Mouse (Mus musculus) hindbrain, postnatal 0 days (tissue): ENCODE data around the gene Zfand3. TPM values are rescaled to one million over a fixed set of nuclear protein-coding genes. Genes with fewer than 3 reads are reported as not detected.
A peak's percentile ranks its signal among the peaks of the same experiment; 100 is the strongest.

Source experiments
- ATAC-seq: fragments of 200-750 bp; cut with Nextera tagmentation; 2 replicates; pipeline ENCODE4 v1.8.0; 2017; ENCODE audit warnings: mild to moderate bottlenecking, moderate TSS enrichment, moderate library complexity
- DNase-seq: peaks from one replicate; pipeline ENCODE4 v3.0.0-alpha.2; 2015; ENCODE audit warnings: low spot score
- H3K27ac ChIP-seq: fragments of 300-500 bp; sonication (generic); 2 replicates; pipeline ENCODE4 v1.5.1; 2014; ENCODE audit warnings: mild to moderate bottlenecking
- H3K27me3 ChIP-seq: fragments of 300-500 bp; sonication (generic); 2 replicates; pipeline ENCODE4 v1.6.1; 2014; ENCODE audit warnings: low read length, mixed read lengths; ENCODE audit not compliant: insufficient read depth
- H3K36me3 ChIP-seq: fragments of 300-500 bp; sonication (generic); 2 replicates; pipeline ENCODE4 v1.6.1; 2014; ENCODE audit warnings: low read length, mixed read lengths; ENCODE audit not compliant: insufficient read depth
- H3K4me1 ChIP-seq: fragments of 300-500 bp; sonication (generic); 2 replicates; pipeline ENCODE4 v1.6.1; 2014; ENCODE audit warnings: antibody characterized with exemption, low read length, mixed read lengths; ENCODE audit not compliant: insufficient read depth
- H3K4me2 ChIP-seq: fragments of 300-500 bp; sonication (generic); 2 replicates; pipeline ENCODE4 v1.6.1; 2014; ENCODE audit warnings: low read depth, mild to moderate bottlenecking, low read length, moderate library complexity, mixed read lengths
- H3K4me3 ChIP-seq: fragments of 300-500 bp; sonication (generic); 2 replicates; pipeline ENCODE4 v1.5.1; 2014; ENCODE audit warnings: low read length
- H3K9ac ChIP-seq: fragments of 300-500 bp; sonication (generic); replicated peaks from 2 replicates; pipeline ENCODE4 v1.6.1; 2014; ENCODE audit warnings: mild to moderate bottlenecking, low read length, moderate library complexity, mixed read lengths
- H3K9me3 ChIP-seq: fragments of 300-500 bp; sonication (generic); 2 replicates; pipeline ENCODE4 v1.6.1; 2016; ENCODE audit warnings: low read length, mixed read lengths
- CTCF ChIP-seq: IDR thresholded peaks from 2 replicates; pipeline ENCODE4 v1.5.1; 2016; ENCODE audit warnings: antibody characterized with exemption, control low read depth, low read depth
- WGBS: fragments of 180-500 bp; shearing (Covaris S2); extraction: QIAGEN DNeasy Blood & Tissue Kit; methylation state at CpG from one replicate; pipeline ENCODE4 v1.1.7; 2014; 5-methylcytosine and 5-hydroxymethylcytosine counted together
- polyA plus RNA-seq: library from polyadenylated mRNA; unstranded; fragments of >200 nt; fragmentation: Nextera tagmentation; extraction: Ambion mirVana; gene quantifications from 2 replicates; pipeline ENCODE4 v1.2.1, GENCODE M21; 2015
- total RNA-seq: library from RNA; depleted of rRNA; stranded (reverse); fragments of >200 nt; gene quantifications from 2 replicates; pipeline ENCODE4 v1.2.3, GENCODE M21; 2014

The Zfand3 gene
- total and polyA plus RNA-seq, 2 experiments from 2014 or later: 50.6 to 84.5 TPM

DNA sequence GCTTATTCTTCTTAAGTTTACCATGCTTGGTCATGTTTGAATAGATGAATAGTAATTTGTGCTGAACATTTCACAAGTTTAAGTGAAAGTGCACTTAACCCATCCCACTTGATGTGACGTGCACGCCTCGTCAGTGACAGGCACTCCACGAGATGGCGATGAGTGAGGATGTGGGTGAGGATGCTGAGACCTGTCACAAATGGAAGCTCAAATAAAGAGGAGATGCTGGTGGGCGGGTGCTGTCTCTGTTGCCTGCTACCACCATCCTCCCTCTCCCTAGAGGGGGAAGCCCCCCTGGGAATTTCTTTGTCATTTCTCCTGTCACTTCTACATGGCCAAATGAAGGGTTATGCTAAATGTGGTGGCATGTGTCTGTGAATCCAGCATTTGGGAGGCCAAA, 123.9 kb downstream of the Zfand3 start:
- no peak overlapping the region for H3K4me2 ChIP-seq
- TF ChIP-seq CTCF: no peak
- 70% methylated on average over 6 of the region's 6 CpGs for WGBS
- no peaks in the 10 kb centered on the region for H3K36me3 ChIP-seq
- no peaks in the 10 kb centered on the region for H3K9me3 ChIP-seq
- no peak overlapping the region for H3K4me3 ChIP-seq
- no peak overlapping the region for H3K27ac ChIP-seq
- no peak for ATAC-seq
- H3K4me1 ChIP-seq: peaks cover 11% of the 10 kb centered on the region; the same call in 1 of the 2 replicates
- H3K27me3 ChIP-seq: no peaks in the 10 kb centered on the region
- no peak for DNase-seq
- no peak overlapping the region for H3K9ac ChIP-seq

DNA sequence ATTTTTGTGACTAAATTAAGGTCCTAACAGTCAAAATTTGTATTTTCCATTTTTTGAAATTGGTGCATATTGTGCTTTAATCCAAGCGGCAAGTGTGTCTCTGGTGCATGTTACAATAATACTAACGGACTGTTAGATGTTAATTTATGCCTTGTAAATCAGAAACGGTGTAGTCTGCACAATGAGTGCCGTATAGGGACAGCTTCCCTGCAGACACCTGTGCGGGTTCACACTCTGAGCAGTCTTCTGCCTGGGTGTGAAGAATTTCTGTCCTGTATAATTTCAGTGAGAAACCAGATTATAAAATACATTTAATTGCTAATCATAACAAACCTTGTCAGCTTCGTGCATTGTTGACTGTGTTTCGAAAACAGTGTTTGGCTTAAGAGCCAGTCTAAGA, 124.7 kb downstream of the Zfand3 start:
- H3K36me3 ChIP-seq: no peaks in the 10 kb centered on the region
- H3K9me3 ChIP-seq: no peaks in the 10 kb centered on the region
- no peaks in the 10 kb centered on the region for H3K27me3 ChIP-seq
- TF ChIP-seq CTCF: no peak
- ATAC-seq: no peak
- H3K4me1 ChIP-seq: peaks cover 11% of the 10 kb centered on the region; the same call in 1 of the 2 replicates
- WGBS: 63% methylated on average over 7 of the region's 7 CpGs
- no peak overlapping the region for H3K9ac ChIP-seq
- H3K4me2 ChIP-seq: no peak overlapping the region
- DNase-seq: no peak
- no peak overlapping the region for H3K27ac ChIP-seq
- no peak overlapping the region for H3K4me3 ChIP-seq

DNA sequence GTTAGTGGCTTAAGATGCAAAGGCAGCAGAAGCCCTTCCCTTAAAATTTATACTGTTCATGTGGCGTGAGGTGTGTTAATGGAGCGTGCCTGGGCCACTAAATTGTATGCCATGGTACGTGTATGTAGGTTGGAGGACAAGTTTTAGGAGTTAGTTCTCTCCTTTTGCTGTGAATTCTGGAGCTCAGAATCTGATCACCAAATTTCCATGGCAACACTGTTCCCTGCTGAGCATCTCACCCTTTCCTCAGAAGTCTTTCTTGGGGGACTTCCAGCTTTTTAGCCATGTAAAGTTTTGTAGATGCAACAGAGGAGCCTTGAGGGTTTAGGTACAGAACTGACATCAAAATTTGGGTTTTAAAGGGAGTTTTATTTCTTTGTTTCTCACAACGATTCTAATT, 125.8 kb downstream of the Zfand3 start:
- 74% methylated on average over 4 of the region's 4 CpGs for WGBS
- Histone ChIP-seq H3K4me2 (no peak overlapping the region), H3K36me3 (no peaks in the 10 kb centered on the region), H3K9ac (no peak overlapping the region), H3K4me3 (no peak overlapping the region), H3K27me3 (no peaks in the 10 kb centered on the region), H3K27ac (peak overlapping the region; percentile 0; the same call in 1 of the 2 replicates), H3K9me3 (no peaks in the 10 kb centered on the region), H3K4me1 (peaks cover 11% of the 10 kb centered on the region; the same call in 1 of the 2 replicates)
- no peak for DNase-seq
- ATAC-seq: no peak
- no peak for TF ChIP-seq CTCF

DNA sequence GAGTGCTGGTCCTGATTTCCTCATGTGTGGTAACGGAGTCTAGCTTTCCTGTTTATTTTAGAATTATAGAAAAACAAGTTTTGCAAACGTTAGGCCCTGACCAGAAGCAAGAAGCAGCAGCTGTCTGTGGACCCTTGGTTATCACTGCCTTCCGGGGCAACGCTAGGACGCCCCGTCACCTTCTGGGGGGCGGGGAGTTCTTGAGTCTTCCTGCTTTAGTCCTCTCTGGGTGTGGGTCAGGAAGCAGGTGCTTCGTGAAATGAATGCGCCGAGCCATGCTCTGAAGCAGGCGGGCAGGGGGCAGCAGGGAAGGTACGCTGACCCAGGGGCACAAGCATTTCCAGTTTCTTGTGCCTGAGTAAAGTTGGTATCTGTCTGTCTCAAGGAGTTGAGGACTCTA, 129.1 kb downstream of the Zfand3 start:
- no peak overlapping the region for H3K27ac ChIP-seq
- peaks cover 11% of the 10 kb centered on the region; the same call in 1 of the 2 replicates for H3K4me1 ChIP-seq
- TF ChIP-seq CTCF: no peak
- no peak overlapping the region for H3K4me2 ChIP-seq
- no peak overlapping the region for H3K4me3 ChIP-seq
- H3K27me3 ChIP-seq: no peaks in the 10 kb centered on the region
- no peak for ATAC-seq
- H3K36me3 ChIP-seq: no peaks in the 10 kb centered on the region
- no peaks in the 10 kb centered on the region for H3K9me3 ChIP-seq
- no peak overlapping the region for H3K9ac ChIP-seq
- 81% methylated on average over 12 of the region's 12 CpGs for WGBS
- DNase-seq: no peak

DNA sequence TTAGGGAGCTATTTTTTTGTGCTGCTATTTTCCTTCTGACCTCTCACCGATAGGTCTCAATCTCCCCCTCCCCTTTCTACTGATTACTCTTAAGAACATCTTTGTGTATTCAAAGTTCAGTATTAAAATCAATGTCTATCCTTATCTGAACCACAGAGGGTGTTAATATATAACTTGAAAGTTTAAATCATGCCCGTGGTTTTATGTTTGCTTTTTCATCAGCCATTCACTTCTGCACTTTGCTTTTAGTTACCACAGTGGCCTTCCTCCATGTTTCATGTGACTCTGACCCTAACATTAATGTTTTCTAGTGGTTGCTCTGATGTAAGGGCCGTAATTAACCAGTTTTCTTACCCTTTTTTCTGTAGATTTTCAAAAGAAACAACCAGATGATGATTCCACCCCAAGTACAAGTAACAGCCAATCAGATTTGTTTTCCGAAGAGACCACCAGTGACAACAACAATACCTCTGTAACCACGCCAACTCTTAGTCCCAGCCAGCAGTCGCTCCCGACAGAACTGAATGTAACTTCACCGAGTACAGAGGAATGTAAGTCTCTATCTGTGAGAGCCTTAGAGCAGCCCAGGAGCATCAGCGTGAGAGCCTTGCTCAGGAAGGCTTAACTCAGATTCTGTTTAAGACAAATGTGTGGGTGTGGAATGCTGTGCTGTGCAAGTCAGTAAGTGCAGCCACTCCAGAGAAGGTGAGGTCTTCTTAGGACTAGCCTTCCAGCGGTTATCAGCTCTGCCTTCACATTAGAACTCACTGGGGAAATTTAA, 130.6 kb downstream of the Zfand3 start:
- Histone ChIP-seq H3K9ac (no peak overlapping the region), H3K27ac (no peak overlapping the region), H3K4me3 (no peak overlapping the region), H3K4me1 (peaks cover 7% of the 10 kb centered on the region; the same call in 1 of the 2 replicates), H3K4me2 (no peak overlapping the region), H3K27me3 (no peaks in the 10 kb centered on the region), H3K36me3 (no peaks in the 10 kb centered on the region), H3K9me3 (no peaks in the 10 kb centered on the region)
- 58% methylated on average over 10 of the region's 10 CpGs for WGBS
- DNase-seq (no peak), ATAC-seq (no peak)
- no peak for TF ChIP-seq CTCF

DNA sequence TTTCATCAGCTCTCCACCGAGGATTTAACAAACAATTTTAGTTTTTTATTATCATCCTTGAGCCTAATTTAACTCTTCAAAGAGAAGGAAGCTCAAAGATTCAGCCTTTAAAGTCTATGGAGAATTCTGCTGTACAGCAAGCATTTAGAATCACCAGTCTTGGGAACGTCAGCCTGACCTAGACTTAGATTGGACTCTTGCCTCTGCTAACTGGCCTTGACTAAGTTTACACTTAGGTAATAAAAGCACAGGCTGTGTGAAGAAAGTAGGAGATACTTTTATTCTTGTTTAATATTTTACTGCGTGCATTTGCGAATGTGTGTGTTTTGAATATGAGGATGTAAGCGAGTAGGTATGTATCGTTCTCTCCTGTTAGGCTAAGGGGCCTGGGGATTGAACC, 131.4 kb downstream of the Zfand3 start:
- DNase-seq: no peak
- ATAC-seq: no peak
- Histone ChIP-seq H3K4me1 (no peaks in the 10 kb centered on the region; the same call in 1 of the 2 replicates), H3K36me3 (no peaks in the 10 kb centered on the region), H3K27ac (no peak overlapping the region), H3K27me3 (no peaks in the 10 kb centered on the region), H3K4me3 (no peak overlapping the region), H3K9ac (no peak overlapping the region), H3K9me3 (no peaks in the 10 kb centered on the region), H3K4me2 (no peak overlapping the region)
- 93% methylated on average over 6 of the region's 6 CpGs for WGBS
- no peak for TF ChIP-seq CTCF

DNA sequence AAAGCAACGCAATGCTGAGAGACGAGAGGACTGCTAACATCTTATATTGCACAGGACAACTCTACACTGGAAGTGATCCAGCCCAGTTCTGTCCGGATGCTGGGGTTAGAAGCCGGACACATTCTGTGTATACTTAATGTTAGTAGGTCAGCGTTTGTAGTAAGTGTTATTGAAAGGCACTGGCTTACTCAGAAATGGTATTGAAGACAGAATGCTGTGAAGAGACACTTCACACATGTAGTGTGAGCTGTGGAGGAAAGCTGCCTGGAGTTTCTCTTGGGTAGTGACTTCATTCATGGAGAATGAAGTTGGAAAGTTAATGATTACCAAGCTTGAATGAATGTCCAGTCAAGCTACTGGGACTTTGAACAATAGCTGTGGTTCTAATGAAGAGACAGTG, 132.2 kb downstream of the Zfand3 start:
- no peak overlapping the region for H3K9ac ChIP-seq
- 81% methylated on average over 5 of the region's 5 CpGs for WGBS
- no peak for ATAC-seq
- H3K4me2 ChIP-seq: no peak overlapping the region
- no peaks in the 10 kb centered on the region for H3K36me3 ChIP-seq
- TF ChIP-seq CTCF: no peak
- no peaks in the 10 kb centered on the region for H3K4me1 ChIP-seq
- DNase-seq: no peak
- no peaks in the 10 kb centered on the region for H3K27me3 ChIP-seq
- H3K4me3 ChIP-seq: no peak overlapping the region
- H3K27ac ChIP-seq: no peak overlapping the region
- no peaks in the 10 kb centered on the region for H3K9me3 ChIP-seq
